Mouse (Mus musculus) ES-E14 (cell line): ENCODE results near the gene Senp2.

ENCODE experiments used
- CHD2 ChIP-seq: IDR thresholded peaks from 2 replicates; pipeline ENCODE4 v1.6.1; 2014; ENCODE audit warnings: mild to moderate bottlenecking, low read depth, low read length, inconsistent platforms
- HCFC1 ChIP-seq: IDR thresholded peaks from 2 replicates; pipeline ENCODE4 v1.6.1; 2012; ENCODE audit warnings: low read length, inconsistent platforms, borderline replicate concordance; ENCODE audit not compliant: insufficient read depth
- MAFK ChIP-seq: IDR thresholded peaks from 2 replicates; pipeline ENCODE4 v1.6.1; 2014; ENCODE audit warnings: mild to moderate bottlenecking, low read depth, low read length, inconsistent platforms; ENCODE audit not compliant: insufficient read depth
- ZC3H11A ChIP-seq: IDR thresholded peaks from 2 replicates; pipeline ENCODE4 v1.6.1; 2012; ENCODE audit warnings: low read depth, mild to moderate bottlenecking, inconsistent platforms, low read length, borderline replicate concordance

- TF ChIP-seq HCFC1 (no peak), ZC3H11A (no peak), CHD2 (no peak), MAFK (no peak)
Measured at GRCm38 (mm10) chr16:22075829-22076619, 66.7 kb downstream of the Senp2 start.
